Mouse (Mus musculus): ENCODE measurements around the gene Foxm1. TPM values are rescaled to one million over a fixed set of nuclear protein-coding genes. Genes with fewer than 3 reads are reported as not detected.
"Not testable (repeated sequence)": the region's sequence is repeated elsewhere in the genome, so short reads cannot be mapped to it uniquely, and the experiment has no call there.

Foxm1 gene
- polyA plus RNA-seq, 1 experiment from 2014 or later, result 9.8 TPM

GRCm38 (mm10) chr6:128363007-128363825, 449 bp downstream of the Foxm1 start:
- ATAC-seq (ENCODE audit: low FRiP score, low TSS enrichment), result peak; percentile 15
- peak overlapping the region; percentile 99 for H3K4me2 ChIP-seq (ENCODE audit: low read length)
- H3K4me1 ChIP-seq (ENCODE audit: control insufficient read depth, insufficient read depth, low read length), result peaks cover 12% of the 10 kb centered on the region
- H3K9ac ChIP-seq (replicated peaks; ENCODE audit: low read length), result peak overlapping the region; percentile 80
- DNase-seq, result no peak
- WGBS, result under 1% methylated on average over 46 of the region's 46 CpGs
- peak overlapping the region; percentile 74 for H3K4me3 ChIP-seq (replicated peaks; ENCODE audit: low read depth, low read length)
- no peaks in the 10 kb centered on the region for H3K27me3 ChIP-seq (ENCODE audit: control insufficient read depth, insufficient read depth, low read length)
- H3K36me3 ChIP-seq (ENCODE audit: control insufficient read depth, insufficient read depth, low read length), result peaks cover 6% of the 10 kb centered on the region
- H3K27ac ChIP-seq (replicated peaks; ENCODE audit: low read depth, low read length), result peak overlapping the region; percentile 89
- no peaks in the 10 kb centered on the region for H3K9me3 ChIP-seq (ENCODE audit: control insufficient read depth, low read length)

- Histone ChIP-seq H3K4me1 (ENCODE audit: control insufficient read depth, insufficient read depth, low read length) (peaks cover 12% of the 10 kb centered on the region), H3K4me3 (replicated peaks; ENCODE audit: low read depth, low read length) (no peak overlapping the region), H3K27ac (replicated peaks; ENCODE audit: low read depth, low read length) (no peak overlapping the region), H3K4me2 (ENCODE audit: low read length) (no peak overlapping the region), H3K27me3 (ENCODE audit: control insufficient read depth, insufficient read depth, low read length) (no peaks in the 10 kb centered on the region), H3K36me3 (ENCODE audit: control insufficient read depth, insufficient read depth, low read length) (no peaks in the 10 kb centered on the region), H3K9me3 (ENCODE audit: control insufficient read depth, low read length) (no peaks in the 10 kb centered on the region), H3K9ac (replicated peaks; ENCODE audit: low read length) (no peak overlapping the region)
- no peak for DNase-seq
- WGBS, result 82% methylated on average over 6 of the region's 6 CpGs
- no peak for ATAC-seq (ENCODE audit: low FRiP score, low TSS enrichment)
These were observed 2.0 kb downstream of the Foxm1 start for GRCm38 (mm10) chr6:128364721-128365120.

GRCm38 (mm10) chr6:128366466-128366865, 3.7 kb downstream of the Foxm1 start:
- Histone ChIP-seq H3K27ac (replicated peaks; ENCODE audit: low read depth, low read length) (no peak overlapping the region), H3K4me1 (ENCODE audit: control insufficient read depth, insufficient read depth, low read length) (peaks cover 6% of the 10 kb centered on the region), H3K9ac (replicated peaks; ENCODE audit: low read length) (no peak overlapping the region), H3K9me3 (ENCODE audit: control insufficient read depth, low read length) (no peaks in the 10 kb centered on the region), H3K4me2 (ENCODE audit: low read length) (no peak overlapping the region), H3K36me3 (ENCODE audit: control insufficient read depth, insufficient read depth, low read length) (peaks cover 4% of the 10 kb centered on the region), H3K4me3 (replicated peaks; ENCODE audit: low read depth, low read length) (no peak overlapping the region), H3K27me3 (ENCODE audit: control insufficient read depth, insufficient read depth, low read length) (no peaks in the 10 kb centered on the region)
- WGBS, result 97% methylated on average over 5 of the region's 5 CpGs
- no peak for DNase-seq
- ATAC-seq (ENCODE audit: low FRiP score, low TSS enrichment), result no peak

GRCm38 (mm10) chr6:128370040-128370439, 7.3 kb downstream of the Foxm1 start:
- Histone ChIP-seq H3K9me3 (ENCODE audit: control insufficient read depth, low read length) (no peaks in the 10 kb centered on the region), H3K27ac (replicated peaks; ENCODE audit: low read depth, low read length) (no peak overlapping the region), H3K4me1 (ENCODE audit: control insufficient read depth, insufficient read depth, low read length) (peaks cover 5% of the 10 kb centered on the region), H3K4me2 (ENCODE audit: low read length) (no peak overlapping the region), H3K9ac (replicated peaks; ENCODE audit: low read length) (no peak overlapping the region), H3K4me3 (replicated peaks; ENCODE audit: low read depth, low read length) (no peak overlapping the region), H3K27me3 (ENCODE audit: control insufficient read depth, insufficient read depth, low read length) (no peaks in the 10 kb centered on the region), H3K36me3 (ENCODE audit: control insufficient read depth, insufficient read depth, low read length) (peaks cover 10% of the 10 kb centered on the region)
- WGBS, result 89% methylated on average over 5 of the region's 5 CpGs
- no peak for DNase-seq
- ATAC-seq (ENCODE audit: low FRiP score, low TSS enrichment), result no peak

GRCm38 (mm10) chr6:128375192-128375591, 12.4 kb downstream of the Foxm1 start, which contains the start of the genes Tex52 and Gm44596:
Gene Tex52 (plus strand): TSS chr6:128375456.
Gene Gm44596 (plus strand): TSS chr6:128375503.
- DNase-seq, result peak; percentile 67
- ATAC-seq (ENCODE audit: low FRiP score, low TSS enrichment), result peak; percentile 67; the same call in 1 of the 2 replicates

GRCm38 (mm10) chr6:128376371-128377085, 13.8 kb downstream of the Foxm1 start:
- no peak overlapping the region for H3K9ac ChIP-seq (replicated peaks; ENCODE audit: low read length)
- H3K9me3 ChIP-seq (ENCODE audit: control insufficient read depth, low read length), result no peaks in the 10 kb centered on the region
- DNase-seq (no peak), ATAC-seq (ENCODE audit: low FRiP score, low TSS enrichment) (no peak)
- 90% methylated on average over 17 of the region's 17 CpGs for WGBS
- peaks cover 5% of the 10 kb centered on the region for H3K36me3 ChIP-seq (ENCODE audit: control insufficient read depth, insufficient read depth, low read length)
- H3K27ac ChIP-seq (replicated peaks; ENCODE audit: low read depth, low read length), result no peak overlapping the region
- no peaks in the 10 kb centered on the region for H3K27me3 ChIP-seq (ENCODE audit: control insufficient read depth, insufficient read depth, low read length)
- no peak overlapping the region for H3K4me3 ChIP-seq (replicated peaks; ENCODE audit: low read depth, low read length)
- peaks cover 8% of the 10 kb centered on the region for H3K4me1 ChIP-seq (ENCODE audit: control insufficient read depth, insufficient read depth, low read length)
- H3K4me2 ChIP-seq (ENCODE audit: low read length), result no peak overlapping the region

More at GRCm38 (mm10) chr6:128375192-128375591, 12.4 kb downstream of the Foxm1 start, which contains the start of the genes Tex52 and Gm44596:
- Histone ChIP-seq H3K4me2 (ENCODE audit: low read length) (no peak within 1 kb of the TSS), H3K36me3 (ENCODE audit: control insufficient read depth, insufficient read depth, low read length) (peaks cover 10% of the 10 kb centered on the region), H3K9me3 (ENCODE audit: control insufficient read depth, low read length) (no peaks in the 10 kb centered on the region), H3K27me3 (ENCODE audit: control insufficient read depth, insufficient read depth, low read length) (no peaks in the 10 kb centered on the region), H3K27ac (replicated peaks; ENCODE audit: low read depth, low read length) (peak within 1 kb of the TSS; percentile 60), H3K4me3 (replicated peaks; ENCODE audit: low read depth, low read length) (no peak within 1 kb of the TSS), H3K4me1 (ENCODE audit: control insufficient read depth, insufficient read depth, low read length) (peaks cover 8% of the 10 kb centered on the region), H3K9ac (replicated peaks; ENCODE audit: low read length) (no peak within 1 kb of the TSS)
- 5% methylated on average over 6 of the region's 6 CpGs for WGBS

GRCm38 (mm10) chr6:128379636-128380035, 16.9 kb downstream of the Foxm1 start:
- no peaks in the 10 kb centered on the region for H3K9me3 ChIP-seq (ENCODE audit: control insufficient read depth, low read length)
- H3K4me2 ChIP-seq (ENCODE audit: low read length), result no peak overlapping the region
- no peak for ATAC-seq (ENCODE audit: low FRiP score, low TSS enrichment)
- H3K4me3 ChIP-seq (replicated peaks; ENCODE audit: low read depth, low read length), result no peak overlapping the region
- H3K27me3 ChIP-seq (ENCODE audit: control insufficient read depth, insufficient read depth, low read length), result no peaks in the 10 kb centered on the region
- H3K4me1 ChIP-seq (ENCODE audit: control insufficient read depth, insufficient read depth, low read length), result peaks cover 7% of the 10 kb centered on the region
- H3K36me3 ChIP-seq (ENCODE audit: control insufficient read depth, insufficient read depth, low read length), result no peaks in the 10 kb centered on the region; the same call in 1 of the 2 replicates
- no peak for DNase-seq
- WGBS, result 91% methylated on average over 16 of the region's 16 CpGs
- H3K27ac ChIP-seq (replicated peaks; ENCODE audit: low read depth, low read length), result no peak overlapping the region
- H3K9ac ChIP-seq (replicated peaks; ENCODE audit: low read length), result no peak overlapping the region

- not testable (repeated sequence) for H3K36me3 ChIP-seq (ENCODE audit: control insufficient read depth, insufficient read depth, low read length); H3K9me3 ChIP-seq (ENCODE audit: control insufficient read depth, low read length); ATAC-seq (ENCODE audit: low FRiP score, low TSS enrichment); H3K4me1 ChIP-seq (ENCODE audit: control insufficient read depth, insufficient read depth, low read length); H3K27ac ChIP-seq (replicated peaks; ENCODE audit: low read depth, low read length); DNase-seq; H3K9ac ChIP-seq (replicated peaks; ENCODE audit: low read length); H3K4me3 ChIP-seq (replicated peaks; ENCODE audit: low read depth, low read length); H3K4me2 ChIP-seq (ENCODE audit: low read length); H3K27me3 ChIP-seq (ENCODE audit: control insufficient read depth, insufficient read depth, low read length)
- 76% methylated on average over 1 of the region's 1 CpGs for WGBS
These were observed 17.9 kb downstream of the Foxm1 start for GRCm38 (mm10) chr6:128380594-128381167.
